Mouse (Mus musculus): Measurements from ENCODE around the gene Rad54l. TPM values are rescaled to one million over a fixed set of nuclear protein-coding genes. Genes with fewer than 3 reads are reported as not detected.

The Rad54l gene
- total RNA-seq, 1 experiment from 2014 or later: 17.9 TPM

DNA sequence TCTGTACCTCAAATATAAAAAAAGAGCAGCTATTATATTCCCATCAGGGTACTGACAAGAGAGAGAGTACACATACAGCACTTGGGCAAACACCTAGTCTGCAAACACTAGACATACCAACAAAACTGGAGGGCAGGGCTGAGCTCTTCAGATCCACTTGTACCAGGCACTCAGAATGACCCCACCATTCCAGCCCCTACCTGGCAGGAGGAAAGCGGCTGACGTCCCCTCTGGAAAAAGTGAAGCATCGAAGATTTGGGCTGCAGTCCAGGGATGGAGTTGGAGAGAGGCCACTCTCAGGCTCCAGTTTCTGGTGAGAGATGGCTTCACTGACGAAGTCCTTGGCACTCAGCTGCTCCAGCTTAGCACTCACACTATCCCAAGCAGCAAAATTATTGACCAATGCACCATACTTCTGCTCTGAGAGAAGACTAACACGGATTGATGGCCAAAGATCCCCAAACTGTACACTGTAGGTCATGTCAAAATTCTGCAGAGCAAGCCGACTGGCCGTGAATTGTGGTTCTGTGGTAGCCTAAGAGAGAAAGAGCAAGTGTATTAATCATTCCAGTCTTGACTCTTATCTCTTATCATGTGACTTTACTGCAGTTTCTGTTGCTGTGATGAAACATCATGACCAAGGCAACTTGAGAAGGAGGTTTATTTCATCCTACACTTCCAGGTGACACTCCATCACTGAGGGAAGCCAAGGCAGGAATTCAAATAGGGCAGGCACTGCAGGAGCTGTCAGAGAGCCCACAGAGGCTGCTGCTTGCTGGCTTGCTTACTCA is 75.2 kb downstream of the Rad54l start:
- ATAC-seq (replicated peaks in 1 of 2; ENCODE audit: insufficient read depth in 1 of 2, low FRiP score in 2 of 2, low TSS enrichment in 1 of 2, low read depth in 1 of 2, poor library complexity in 2 of 2, severe bottlenecking in 2 of 2): no peak

DNA sequence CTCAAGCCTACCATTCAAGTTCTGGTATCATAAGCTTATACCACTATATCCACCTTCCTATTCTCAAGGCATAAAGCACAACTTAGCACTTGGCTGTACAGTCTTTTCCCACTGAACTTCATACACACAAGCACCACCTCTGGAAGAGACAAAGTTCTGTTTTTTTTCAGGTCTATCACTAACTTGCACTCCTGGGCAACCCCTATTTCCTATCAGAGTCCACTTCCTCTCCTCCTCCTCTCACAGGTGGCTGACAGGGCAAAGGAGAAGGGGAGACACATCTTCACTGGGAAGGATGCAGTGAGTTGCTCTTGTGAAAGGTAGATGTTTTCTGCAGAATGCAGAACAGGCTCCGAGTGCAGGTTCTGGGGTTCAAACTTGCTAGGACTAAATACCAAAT is 75.8 kb downstream of the Rad54l start:
- no peak for ATAC-seq (replicated peaks in 1 of 2; ENCODE audit: insufficient read depth in 1 of 2, low FRiP score in 2 of 2, low TSS enrichment in 1 of 2, low read depth in 1 of 2, poor library complexity in 2 of 2, severe bottlenecking in 2 of 2)

GRCm38 (mm10) chr4:116046604-116047003 is 76.9 kb downstream of the Rad54l start:
- ATAC-seq (replicated peaks in 1 of 2; ENCODE audit: insufficient read depth in 1 of 2, low FRiP score in 2 of 2, low TSS enrichment in 1 of 2, low read depth in 1 of 2, poor library complexity in 2 of 2, severe bottlenecking in 2 of 2): no peak

Other genes starting within 250 kb of the Rad54l start
- not detected in 2 replicates for gene Kncn, start 239.3 kb downstream of the Rad54l start, total RNA-seq (2017)
- not detected in 2 replicates for gene 6430628N08Rik, start 233.0 kb downstream of the Rad54l start, total RNA-seq (2017)
- gene Dmbx1, start 183.8 kb downstream of the Rad54l start, total RNA-seq (2017): not detected in 2 replicates
- 10.6 and 20.4 TPM in 2 replicates for gene Faah, start 105.8 kb downstream of the Rad54l start, total RNA-seq (2017)
- gene Nsun4, start 69.8 kb downstream of the Rad54l start, total RNA-seq (2017): 12.1 and 21.3 TPM in 2 replicates
- gene Uqcrh, start 48.6 kb downstream of the Rad54l start, total RNA-seq (2017): 259 and 445 TPM in 2 replicates
- gene Lrrc41, start 48.4 kb downstream of the Rad54l start, total RNA-seq (2017): 11.8 and 20.5 TPM in 2 replicates
- gene Pomgnt1, start 150 bp upstream of the Rad54l start, total RNA-seq (2017): 14.2 and 21.8 TPM in 2 replicates
- 2.7 and 2.9 TPM in 2 replicates for gene Lurap1, start 27.6 kb upstream of the Rad54l start, total RNA-seq (2017)
- not detected in 2 replicates for gene Tspan1, start 43.9 kb upstream of the Rad54l start, total RNA-seq (2017)
- gene 1700042G07Rik, start 49.7 kb upstream of the Rad54l start, total RNA-seq (2017): not detected in 2 replicates
- gene Gm49337, start 49.7 kb upstream of the Rad54l start, total RNA-seq (2017): not detected in 2 replicates
- 0.75 and 3.7 TPM in 2 replicates for gene Pik3r3, start 97.9 kb upstream of the Rad54l start, total RNA-seq (2017)